Mouse (Mus musculus): ENCODE measurements around the gene Cib2.

GRCm38 (mm10) chr9:54540801-54541200 is 19.2 kb downstream of the Cib2 start:
- TF ChIP-seq CTCF (IDR thresholded peaks at IDR 0.05; ENCODE audit: borderline replicate concordance, control insufficient read depth, extremely low read depth, insufficient read depth, low read length, poor library complexity): no peak
- no peak for TF ChIP-seq POLR2A (IDR thresholded peaks at IDR 0.05; ENCODE audit: control insufficient read depth, extremely low read depth, insufficient read depth, low read length, poor library complexity)

Measured in thymus, adult 2 months (tissue).